Mouse (Mus musculus) MEL (cell line): ENCODE measurements around the gene Shh. TPM values are rescaled to one million over a fixed set of nuclear protein-coding genes. Genes with fewer than 3 reads are reported as not detected.

ENCODE experiments used
- DNase-seq: peaks from one replicate; pipeline ENCODE4 v3.0.0; 2011; ENCODE audit warnings: low read depth, low spot score
- H3K27ac ChIP-seq: 2 replicates; pipeline ENCODE4 v1.5.1; 2012; ENCODE audit warnings: low read depth, mild to moderate bottlenecking, control low read depth, low read length, moderate library complexity; ENCODE audit not compliant: control insufficient read depth
- H3K27me3 ChIP-seq, 2 experiments: fragments of 150-350 bp in 1 of 2; sonication (generic) in 1 of 2; 2 replicates each; pipeline ENCODE4 v1.6.1; 2012; ENCODE audit warnings: low read length in 2 of 2, mild to moderate bottlenecking in 2 of 2, improper control_type of control experiment in 1 of 2, moderate library complexity in 1 of 2; ENCODE audit not compliant: insufficient read depth in 2 of 2, control insufficient read depth in 1 of 2
- H3K36me3 ChIP-seq, 2 experiments: 2 replicates each; pipeline ENCODE4 v1.6.1; 2012 to 2014; ENCODE audit warnings: low read length in 2 of 2, improper control_type of control experiment in 1 of 2, inconsistent platforms in 1 of 2, mild to moderate bottlenecking in 1 of 2; ENCODE audit not compliant: insufficient read depth in 2 of 2, control insufficient read depth in 1 of 2
- H3K4me1 ChIP-seq, 2 experiments: fragments of 150-350 bp in 1 of 2; sonication (generic) in 1 of 2; 2 replicates each; pipeline ENCODE4 v1.6.1; 2012; ENCODE audit warnings: low read length in 2 of 2, improper control_type of control experiment in 1 of 2, mild to moderate bottlenecking in 1 of 2; ENCODE audit not compliant: insufficient read depth in 2 of 2, control insufficient read depth in 1 of 2
- H3K4me3 ChIP-seq, 2 experiments: fragments of 150-350 bp in 1 of 2; sonication (generic) in 1 of 2; 2 replicates each; pipeline ENCODE4 v1.5.1; 2012; ENCODE audit warnings: low read depth in 2 of 2, low read length in 2 of 2, mild to moderate bottlenecking in 2 of 2, moderate library complexity in 2 of 2, control low read depth in 1 of 2, improper control_type of control experiment in 1 of 2; ENCODE audit not compliant: control insufficient read depth in 1 of 2, insufficient read depth in 1 of 2
- H3K79me2 ChIP-seq: 2 replicates; pipeline ENCODE4 v1.6.1; 2012; ENCODE audit warnings: mild to moderate bottlenecking, low read length, moderate library complexity; ENCODE audit not compliant: control insufficient read depth, poor library complexity, insufficient read depth
- H3K9ac ChIP-seq: 2 replicates; pipeline ENCODE4 v1.6.1; 2012; ENCODE audit warnings: low read depth, mild to moderate bottlenecking, control low read depth, low read length, moderate library complexity; ENCODE audit not compliant: control insufficient read depth, poor library complexity, severe bottlenecking
- H3K9me3 ChIP-seq: fragments of 150-350 bp; sonication (generic); replicated peaks from 2 replicates; pipeline ENCODE4 v1.6.1; 2012; ENCODE audit warnings: mild to moderate bottlenecking, low read length, improper control_type of control experiment, moderate library complexity; ENCODE audit not compliant: insufficient read depth
- BHLHE40 ChIP-seq: IDR thresholded peaks from 2 replicates; pipeline ENCODE4 v1.6.1; 2012; ENCODE audit warnings: low read depth, mild to moderate bottlenecking, inconsistent platforms, low read length, improper control_type of control experiment, borderline replicate concordance
- CHD1 ChIP-seq: IDR thresholded peaks from 2 replicates; pipeline ENCODE4 v1.6.1; 2012; ENCODE audit warnings: low read depth, mild to moderate bottlenecking, inconsistent platforms, low read length, improper control_type of control experiment
- CHD2 ChIP-seq: IDR thresholded peaks from 2 replicates; pipeline ENCODE4 v1.6.1; 2011; ENCODE audit warnings: low read length, improper control_type of control experiment
- CTCF ChIP-seq, 3 experiments: IDR thresholded peaks in 2 of 3; conservative IDR thresholded peaks in 1 of 3; 2 replicates each; pipeline ENCODE4 v1.5.1; 2011 to 2012; ENCODE audit warnings: low read length in 3 of 3, low read depth in 2 of 3, mild to moderate bottlenecking in 2 of 3, improper control_type of control experiment in 1 of 3, inconsistent platforms in 1 of 3, mixed read lengths in 1 of 3, moderate library complexity in 1 of 3; ENCODE audit not compliant: control insufficient read depth in 1 of 3, insufficient read depth in 1 of 3, poor library complexity in 1 of 3, severe bottlenecking in 1 of 3
- E2F4 ChIP-seq: IDR thresholded peaks from 2 replicates; pipeline ENCODE4 v1.6.1; 2011; ENCODE audit warnings: low read depth, low read length, improper control_type of control experiment, borderline replicate concordance
- ELF1 ChIP-seq: IDR thresholded peaks from 2 replicates; pipeline ENCODE4 v1.6.1; 2014; ENCODE audit warnings: low read depth, mild to moderate bottlenecking, inconsistent platforms, low read length, improper control_type of control experiment, moderate library complexity
- ETS1 ChIP-seq: IDR thresholded peaks from 2 replicates; pipeline ENCODE4 v1.6.1; 2012; ENCODE audit warnings: low read depth, mild to moderate bottlenecking, inconsistent platforms, low read length, improper control_type of control experiment, moderate library complexity
- HCFC1 ChIP-seq: IDR thresholded peaks from 2 replicates; pipeline ENCODE4 v1.6.1; 2012; ENCODE audit warnings: low read depth, mild to moderate bottlenecking, inconsistent platforms, low read length, improper control_type of control experiment, moderate library complexity
- JUND ChIP-seq: IDR thresholded peaks from 2 replicates; pipeline ENCODE4 v1.6.1; 2011; ENCODE audit warnings: low read depth, mild to moderate bottlenecking, improper control_type of control experiment, low read length
- KAT2A ChIP-seq: conservative IDR thresholded peaks from 2 replicates; pipeline ENCODE4 v1.6.1; 2012; ENCODE audit warnings: low read depth, low read length, improper control_type of control experiment, inconsistent platforms
- MAX ChIP-seq: IDR thresholded peaks from 2 replicates; pipeline ENCODE4 v1.6.1; 2011; ENCODE audit warnings: low read length, improper control_type of control experiment
- MYB ChIP-seq: IDR thresholded peaks from 2 replicates; pipeline ENCODE4 v1.6.1; 2011; ENCODE audit warnings: mild to moderate bottlenecking, low read depth, low read length, improper control_type of control experiment
- MYC ChIP-seq: IDR thresholded peaks from 2 replicates; pipeline ENCODE4 v1.6.1; 2011; ENCODE audit warnings: low read depth, mild to moderate bottlenecking, low read length, improper control_type of control experiment, moderate library complexity
- NRF1 ChIP-seq: IDR thresholded peaks from 2 replicates; pipeline ENCODE4 v1.6.1; 2014; ENCODE audit warnings: low read depth, mild to moderate bottlenecking, inconsistent platforms, low read length, improper control_type of control experiment, moderate library complexity; ENCODE audit not compliant: poor library complexity, insufficient read depth, severe bottlenecking
- POLR2A ChIP-seq, 2 experiments: IDR thresholded peaks; 2 replicates each; pipeline ENCODE4 v1.6.1; 2011 to 2012; ENCODE audit warnings: low read length in 2 of 2, mild to moderate bottlenecking in 2 of 2, control low read depth in 1 of 2, improper control_type of control experiment in 1 of 2, low read depth in 1 of 2, moderate library complexity in 1 of 2; ENCODE audit not compliant: control insufficient read depth in 1 of 2, insufficient read depth in 1 of 2, poor library complexity in 1 of 2
- POLR2AphosphoS5 ChIP-seq: IDR thresholded peaks from 2 replicates; pipeline ENCODE4 v1.6.1; 2012; ENCODE audit warnings: low read depth, borderline replicate concordance, mild to moderate bottlenecking, inconsistent platforms, low read length, moderate library complexity, mixed read lengths
- RAD21 ChIP-seq: IDR thresholded peaks from 2 replicates; pipeline ENCODE4 v1.6.1; 2011; ENCODE audit warnings: mild to moderate bottlenecking, low read depth, low read length, improper control_type of control experiment
- RCOR1 ChIP-seq: IDR thresholded peaks from 2 replicates; pipeline ENCODE4 v1.6.1; 2012; ENCODE audit warnings: low read depth, mild to moderate bottlenecking, inconsistent platforms, low read length, improper control_type of control experiment
- SIN3A ChIP-seq: IDR thresholded peaks from 2 replicates; pipeline ENCODE4 v1.6.1; 2012; ENCODE audit warnings: low read length, improper control_type of control experiment, inconsistent platforms
- SMC3 ChIP-seq: IDR thresholded peaks from 2 replicates; pipeline ENCODE4 v1.6.1; 2011; ENCODE audit warnings: low read depth, low read length, improper control_type of control experiment
- TCF12 ChIP-seq: IDR thresholded peaks from 2 replicates; pipeline ENCODE4 v1.6.1; 2014; ENCODE audit warnings: low read depth, mild to moderate bottlenecking, inconsistent platforms, low read length, improper control_type of control experiment, moderate library complexity
- UBTF ChIP-seq: IDR thresholded peaks from 2 replicates; pipeline ENCODE4 v1.6.1; 2012; ENCODE audit warnings: low read depth, mild to moderate bottlenecking, inconsistent platforms, low read length, improper control_type of control experiment, moderate library complexity, borderline replicate concordance; ENCODE audit not compliant: insufficient read depth
- ZC3H11A ChIP-seq: IDR thresholded peaks from 2 replicates; pipeline ENCODE4 v1.6.1; 2012; ENCODE audit warnings: low read depth, mild to moderate bottlenecking, inconsistent platforms, low read length, improper control_type of control experiment
- ZNF384 ChIP-seq: IDR thresholded peaks from 2 replicates; pipeline ENCODE4 v1.6.1; 2012; ENCODE audit warnings: low read depth, mild to moderate bottlenecking, inconsistent platforms, low read length, improper control_type of control experiment
- polyA plus RNA-seq, 2 experiments: library from polyadenylated mRNA; stranded (reverse) in 1 of 2; unstranded in 1 of 2; fragments of >175 nt in 1 of 2; fragments of >200 nt in 1 of 2; gene quantifications; 2 replicates each; pipeline versions ENCODE4 v1.2.1 to v1.2.4; 2012; ENCODE audit warnings: low replicate concordance in 2 of 2, low read depth in 1 of 2; ENCODE audit not compliant: insufficient read length in 2 of 2, insufficient read depth in 1 of 2, missing spikeins in 1 of 2
- total RNA-seq: library from RNA; depleted of rRNA; stranded (reverse); fragments of 300-350 nt; gene quantifications from 2 replicates; pipeline ENCODE4 v1.2.3, GENCODE M21; 2012

The Shh gene
- total and polyA plus RNA-seq, 3 experiments, result not detected

DNA sequence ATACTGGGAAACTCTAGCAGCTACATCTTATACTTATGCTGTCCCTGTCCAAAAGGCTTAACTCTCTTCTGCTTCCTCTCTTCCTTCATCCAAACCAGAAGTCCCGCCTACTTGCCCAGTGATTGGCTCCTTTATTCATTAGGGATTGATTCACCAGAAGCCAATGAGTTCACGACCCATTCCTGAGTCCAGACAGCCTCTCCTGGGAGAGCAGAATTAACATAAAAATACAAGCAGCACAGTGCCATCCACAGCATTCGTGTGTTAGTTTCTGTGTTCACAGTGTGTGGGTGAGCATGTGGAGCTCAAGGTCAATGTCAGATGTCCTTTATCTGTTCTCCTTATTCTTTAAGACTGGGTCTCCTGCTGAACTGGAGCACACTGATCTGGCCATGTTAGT lies 13.5 kb downstream of the Shh start:
- Histone ChIP-seq H3K4me3 (no peak overlapping the region), H3K36me3 (no peaks in the 10 kb centered on the region), H3K27me3 (no peaks in the 10 kb centered on the region), H3K79me2 (no peaks in the 10 kb centered on the region), H3K9ac (no peak overlapping the region), H3K9me3 (no peaks in the 10 kb centered on the region), H3K4me1 (no peaks in the 10 kb centered on the region), H3K27ac (no peak overlapping the region)
- no peak for DNase-seq
- TF ChIP-seq POLR2AphosphoS5, result no peak
- no peak for TF ChIP-seq POLR2A (IDR thresholded peaks at IDR 0.05; ENCODE audit: control insufficient read depth in 1 of 2, insufficient read depth in 1 of 2, low read depth in 1 of 2, low read length in 2 of 2, poor library complexity in 1 of 2)

DNA sequence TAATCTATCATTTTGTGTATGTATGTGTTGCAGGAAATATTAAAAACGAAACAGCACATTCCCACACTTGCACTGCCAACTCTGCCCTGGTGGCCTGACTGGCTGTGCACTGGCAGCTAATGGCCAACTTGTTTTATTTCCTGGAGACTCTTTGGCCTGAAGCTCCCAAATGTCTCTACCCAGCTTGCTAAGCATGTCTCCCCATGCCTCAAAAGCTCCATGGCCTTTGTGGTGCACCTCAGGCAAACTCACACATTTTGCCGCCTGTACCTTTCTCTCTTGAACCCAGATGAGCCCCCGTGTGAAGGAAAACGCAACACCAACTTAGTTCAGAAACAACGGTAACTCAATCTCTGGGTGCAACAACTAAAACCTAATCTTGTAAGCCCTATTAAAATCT lies 14.0 kb downstream of the Shh start:
- Histone ChIP-seq H3K4me3 (no peak overlapping the region), H3K36me3 (no peaks in the 10 kb centered on the region), H3K27me3 (no peaks in the 10 kb centered on the region), H3K4me1 (no peaks in the 10 kb centered on the region), H3K9ac (no peak overlapping the region), H3K27ac (no peak overlapping the region), H3K9me3 (no peaks in the 10 kb centered on the region), H3K79me2 (no peaks in the 10 kb centered on the region)
- TF ChIP-seq RAD21 (no peak), ZNF384 (no peak), ZC3H11A (no peak), TCF12 (no peak), RCOR1 (no peak), BHLHE40 (no peak), UBTF (no peak), E2F4 (no peak), CHD2 (no peak), NRF1 (no peak), KAT2A (no peak), SMC3 (no peak)
- no peak for DNase-seq

DNA sequence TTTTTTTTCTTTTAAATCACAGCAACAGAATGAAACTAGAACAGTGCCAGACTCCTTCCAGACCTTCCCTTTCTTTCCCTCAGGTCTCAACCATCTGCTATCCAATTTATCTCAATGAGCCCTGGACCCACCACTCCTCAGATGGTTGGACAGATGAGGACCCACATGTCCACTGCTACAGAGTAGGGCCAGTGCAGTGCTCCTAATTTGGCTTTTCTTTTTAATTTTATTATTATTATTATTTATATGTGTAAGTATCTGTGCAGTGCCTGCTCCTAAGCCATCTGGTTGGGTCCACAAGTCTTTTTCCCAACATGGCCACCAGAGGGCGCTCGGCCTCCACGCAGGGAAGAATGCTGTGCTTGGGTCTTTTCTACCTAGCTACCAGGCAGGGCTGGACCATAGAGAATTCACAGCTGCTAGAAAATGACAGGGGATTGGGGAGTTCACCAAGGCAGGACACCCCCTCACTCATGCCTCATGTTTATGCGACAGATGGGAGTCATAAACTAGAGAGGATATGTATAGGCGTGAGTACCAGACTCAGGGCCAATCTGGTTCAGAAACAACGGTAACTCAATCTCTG lies 15.9 kb downstream of the Shh start:
- Histone ChIP-seq H3K79me2 (no peaks in the 10 kb centered on the region), H3K9me3 (no peaks in the 10 kb centered on the region)
- peak; percentile 76 for DNase-seq

More for the DNA sequence above, 15.9 kb downstream of the Shh start:
- Histone ChIP-seq H3K27me3 (no peaks in the 10 kb centered on the region), H3K4me3 (no peak overlapping the region), H3K4me1 (no peaks in the 10 kb centered on the region), H3K36me3 (no peaks in the 10 kb centered on the region), H3K9ac (no peak overlapping the region), H3K27ac (no peak overlapping the region)
- TF ChIP-seq MAX (no peak), ETS1 (no peak), CHD1 (no peak), ELF1 (no peak), MYB (no peak), CTCF (IDR thresholded peaks at IDR 0.05 in 2 of 3, conservative IDR thresholded peaks at IDR 0.05 in 1 of 3; ENCODE audit: control insufficient read depth in 1 of 3, insufficient read depth in 1 of 3, low read depth in 2 of 3, low read length in 3 of 3, poor library complexity in 1 of 3, severe bottlenecking in 1 of 3) (peak; percentile 90 to 99 (median 94)), HCFC1 (no peak), JUND (no peak), RAD21 (peak; percentile 96), SIN3A (no peak), BHLHE40 (no peak), KAT2A (no peak), POLR2AphosphoS5 (no peak), RCOR1 (no peak), MYC (no peak), ZC3H11A (peak; percentile 87), SMC3 (peak; percentile 94), UBTF (no peak)
